Mouse (Mus musculus): ENCODE measurements around the gene Gkn2. TPM values are rescaled to one million over a fixed set of nuclear protein-coding genes. Genes with fewer than 3 reads are reported as not detected.

Gene Gkn2
- total and polyA plus RNA-seq, 2 experiments: not detected

- no peaks in the 10 kb centered on the region for H3K36me3 ChIP-seq (ENCODE audit: control insufficient read depth, insufficient read depth, low read length)
- no peak for DNase-seq (ENCODE audit: extremely low read depth, low read depth, low spot score)
- no peak overlapping the region for H3K4me3 ChIP-seq (ENCODE audit: insufficient read depth, low read depth, low read length)
- H3K4me1 ChIP-seq (ENCODE audit: control insufficient read depth, insufficient read depth, low read length): no peaks in the 10 kb centered on the region
- WGBS: 83% methylated on average over 5 of the region's 5 CpGs
- H3K27me3 ChIP-seq (ENCODE audit: control insufficient read depth, insufficient read depth, low read length): no peaks in the 10 kb centered on the region
- H3K79me2 ChIP-seq (ENCODE audit: control insufficient read depth, insufficient read depth, low read length): no peaks in the 10 kb centered on the region
- H3K9ac ChIP-seq (ENCODE audit: low read depth, low read length): no peak overlapping the region
- no peak for TF ChIP-seq CTCF (IDR thresholded peaks at IDR 0.05; ENCODE audit: low read depth, low read length)
- TF ChIP-seq POLR2A (IDR thresholded peaks at IDR 0.05; ENCODE audit: extremely low read depth, insufficient read depth, low read length): no peak
- no peak overlapping the region for H3K27ac ChIP-seq (replicated peaks; ENCODE audit: insufficient read depth, low read depth, low read length)
Measured at GRCm38 (mm10) chr6:87369223-87369622, 3.9 kb upstream of the Gkn2 start.

DNA sequence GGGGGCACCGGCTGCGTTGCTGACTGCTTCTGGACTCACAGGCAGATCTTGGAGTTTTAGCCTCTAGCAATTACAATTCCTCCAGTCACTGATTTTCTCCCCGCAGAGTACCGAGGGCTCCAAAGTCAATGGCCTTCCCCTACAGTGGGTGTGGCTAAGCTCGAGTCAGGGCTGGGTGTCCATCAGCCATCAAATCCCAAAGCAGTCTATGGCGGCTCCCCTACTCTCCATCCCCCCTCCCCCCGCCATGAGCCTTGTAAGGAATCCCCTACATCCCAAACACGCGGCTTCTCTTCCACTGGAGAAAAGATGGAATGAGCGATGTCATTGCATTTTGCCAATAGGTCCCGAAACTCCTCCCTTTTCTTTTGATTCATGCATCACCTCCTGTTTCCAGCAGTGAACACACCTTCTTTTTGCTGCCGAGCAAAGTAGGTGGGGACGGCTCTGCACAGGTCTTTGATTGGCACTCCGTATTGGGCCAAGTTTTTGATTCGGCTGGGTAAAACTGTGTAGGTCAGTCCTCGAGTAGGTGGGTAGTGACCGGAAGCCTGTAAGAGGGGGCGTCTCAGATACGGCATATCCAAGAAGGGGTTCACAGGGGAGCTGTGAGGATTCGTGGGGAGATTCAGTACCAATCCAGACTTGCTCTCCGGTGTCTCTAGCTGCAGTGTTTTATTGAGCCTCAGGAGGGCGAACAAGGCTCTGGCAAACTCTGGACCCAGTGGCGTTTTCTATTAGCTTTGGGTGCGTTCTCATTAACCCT is 11.0 kb downstream of the Gkn2 start:
- no peaks in the 10 kb centered on the region for H3K36me3 ChIP-seq (ENCODE audit: control insufficient read depth, insufficient read depth, low read length)
- peaks cover under 1% of the 10 kb centered on the region; the same call in 1 of the 2 replicates for H3K4me1 ChIP-seq (ENCODE audit: control insufficient read depth, insufficient read depth, low read length)
- no peaks in the 10 kb centered on the region for H3K27me3 ChIP-seq (ENCODE audit: control insufficient read depth, insufficient read depth, low read length)
- no peak for TF ChIP-seq POLR2A (IDR thresholded peaks at IDR 0.05; ENCODE audit: extremely low read depth, insufficient read depth, low read length)
- TF ChIP-seq CTCF (IDR thresholded peaks at IDR 0.05; ENCODE audit: low read depth, low read length): peak; percentile 48
- no peak overlapping the region for H3K4me3 ChIP-seq (ENCODE audit: insufficient read depth, low read depth, low read length)
- H3K9ac ChIP-seq (ENCODE audit: low read depth, low read length): no peak overlapping the region
- peak; percentile 14 for DNase-seq (ENCODE audit: extremely low read depth, low read depth, low spot score)
- no peak overlapping the region for H3K27ac ChIP-seq (replicated peaks; ENCODE audit: insufficient read depth, low read depth, low read length)
- no peaks in the 10 kb centered on the region for H3K79me2 ChIP-seq (ENCODE audit: control insufficient read depth, insufficient read depth, low read length)
- 9% methylated on average over 24 of the region's 24 CpGs for WGBS

DNA sequence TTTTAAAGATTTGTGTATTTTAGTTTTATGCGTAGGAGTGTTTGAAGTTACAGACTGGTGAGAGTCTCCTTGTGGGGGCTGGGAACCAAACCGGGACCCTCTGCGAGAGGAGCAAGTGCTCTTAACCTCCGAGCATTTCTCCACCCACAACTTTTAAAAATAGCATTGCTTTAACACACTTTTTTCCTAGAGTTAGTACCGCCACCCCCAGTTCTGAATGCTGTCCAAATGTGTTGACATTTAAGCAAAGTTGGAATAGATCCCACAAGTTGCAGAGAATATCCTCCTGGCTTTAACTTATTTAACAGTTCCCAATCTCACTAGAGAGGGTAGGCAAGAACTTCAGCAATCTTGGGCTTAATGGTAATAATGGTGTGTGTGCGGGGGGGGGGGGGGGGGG is 11.6 kb downstream of the Gkn2 start:
- no peak overlapping the region for H3K4me3 ChIP-seq (ENCODE audit: insufficient read depth, low read depth, low read length)
- no peak overlapping the region for H3K27ac ChIP-seq (replicated peaks; ENCODE audit: insufficient read depth, low read depth, low read length)
- H3K27me3 ChIP-seq (ENCODE audit: control insufficient read depth, insufficient read depth, low read length): no peaks in the 10 kb centered on the region
- DNase-seq (ENCODE audit: extremely low read depth, low read depth, low spot score): no peak
- 25% methylated on average over 6 of the region's 6 CpGs for WGBS
- TF ChIP-seq CTCF (IDR thresholded peaks at IDR 0.05; ENCODE audit: low read depth, low read length): no peak
- no peak for TF ChIP-seq POLR2A (IDR thresholded peaks at IDR 0.05; ENCODE audit: extremely low read depth, insufficient read depth, low read length)
- H3K79me2 ChIP-seq (ENCODE audit: control insufficient read depth, insufficient read depth, low read length): no peaks in the 10 kb centered on the region
- H3K9ac ChIP-seq (ENCODE audit: low read depth, low read length): no peak overlapping the region
- no peaks in the 10 kb centered on the region for H3K36me3 ChIP-seq (ENCODE audit: control insufficient read depth, insufficient read depth, low read length)
- H3K4me1 ChIP-seq (ENCODE audit: control insufficient read depth, insufficient read depth, low read length): peaks cover 5% of the 10 kb centered on the region; the same call in 1 of the 2 replicates

GRCm38 (mm10) chr6:87386203-87386602 is 13.0 kb downstream of the Gkn2 start:
- Histone ChIP-seq H3K27me3 (ENCODE audit: control insufficient read depth, insufficient read depth, low read length) (no peaks in the 10 kb centered on the region), H3K4me1 (ENCODE audit: control insufficient read depth, insufficient read depth, low read length) (peaks cover 7% of the 10 kb centered on the region), H3K79me2 (ENCODE audit: control insufficient read depth, insufficient read depth, low read length) (no peaks in the 10 kb centered on the region), H3K36me3 (ENCODE audit: control insufficient read depth, insufficient read depth, low read length) (no peaks in the 10 kb centered on the region), H3K9ac (ENCODE audit: low read depth, low read length) (no peak overlapping the region), H3K4me3 (ENCODE audit: insufficient read depth, low read depth, low read length) (no peak overlapping the region), H3K27ac (replicated peaks; ENCODE audit: insufficient read depth, low read depth, low read length) (no peak overlapping the region)
- DNase-seq (ENCODE audit: extremely low read depth, low read depth, low spot score): peak; percentile 34
- WGBS: 14% methylated on average over 7 of the region's 7 CpGs
- TF ChIP-seq POLR2A (IDR thresholded peaks at IDR 0.05; ENCODE audit: extremely low read depth, insufficient read depth, low read length): no peak
- TF ChIP-seq CTCF (IDR thresholded peaks at IDR 0.05; ENCODE audit: low read depth, low read length): peak; percentile 61

DNA sequence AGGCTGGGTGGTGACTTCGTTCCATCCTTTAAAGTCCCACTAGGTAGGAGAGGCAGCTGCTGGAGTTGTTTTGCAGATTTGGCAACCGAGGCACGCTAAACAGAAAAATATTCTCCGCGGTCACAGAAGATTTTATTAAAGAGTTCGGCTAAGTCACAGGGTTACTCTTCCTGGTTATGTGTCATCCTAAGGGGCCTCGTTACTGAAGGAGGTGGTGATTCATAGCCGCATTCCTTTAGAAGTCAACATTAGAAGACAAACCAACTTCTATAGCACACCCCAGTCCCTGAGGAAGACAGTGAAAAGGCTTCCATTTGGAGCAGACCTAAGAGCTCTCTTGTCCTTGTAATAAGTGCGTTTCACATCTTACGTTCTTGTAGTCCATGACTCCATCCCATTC is 13.5 kb downstream of the Gkn2 start:
- Histone ChIP-seq H3K27me3 (ENCODE audit: control insufficient read depth, insufficient read depth, low read length) (no peaks in the 10 kb centered on the region), H3K4me1 (ENCODE audit: control insufficient read depth, insufficient read depth, low read length) (peaks cover 7% of the 10 kb centered on the region), H3K9ac (ENCODE audit: low read depth, low read length) (no peak overlapping the region), H3K79me2 (ENCODE audit: control insufficient read depth, insufficient read depth, low read length) (no peaks in the 10 kb centered on the region), H3K36me3 (ENCODE audit: control insufficient read depth, insufficient read depth, low read length) (no peaks in the 10 kb centered on the region), H3K27ac (replicated peaks; ENCODE audit: insufficient read depth, low read depth, low read length) (no peak overlapping the region), H3K4me3 (ENCODE audit: insufficient read depth, low read depth, low read length) (no peak overlapping the region)
- WGBS: 83% methylated on average over 10 of the region's 10 CpGs
- TF ChIP-seq CTCF (IDR thresholded peaks at IDR 0.05; ENCODE audit: low read depth, low read length): no peak
- TF ChIP-seq POLR2A (IDR thresholded peaks at IDR 0.05; ENCODE audit: extremely low read depth, insufficient read depth, low read length): no peak
- DNase-seq (ENCODE audit: extremely low read depth, low read depth, low spot score): no peak

GRCm38 (mm10) chr6:87388877-87389276 is 15.7 kb downstream of the Gkn2 start, which contains the start of gene Gkn3:
TSS of gene Gkn3 (minus strand) at chr6:87388935.
- Histone ChIP-seq H3K9ac (ENCODE audit: low read depth, low read length) (no peak within 1 kb of the TSS), H3K79me2 (ENCODE audit: control insufficient read depth, insufficient read depth, low read length) (no peaks in the 10 kb centered on the region), H3K27me3 (ENCODE audit: control insufficient read depth, insufficient read depth, low read length) (no peaks in the 10 kb centered on the region), H3K36me3 (ENCODE audit: control insufficient read depth, insufficient read depth, low read length) (no peaks in the 10 kb centered on the region), H3K4me3 (ENCODE audit: insufficient read depth, low read depth, low read length) (no peak within 1 kb of the TSS), H3K4me1 (ENCODE audit: control insufficient read depth, insufficient read depth, low read length) (peaks cover 9% of the 10 kb centered on the region), H3K27ac (replicated peaks; ENCODE audit: insufficient read depth, low read depth, low read length) (no peak within 1 kb of the TSS)
- DNase-seq (ENCODE audit: extremely low read depth, low read depth, low spot score): peak; percentile 38
- TF ChIP-seq CTCF (IDR thresholded peaks at IDR 0.05; ENCODE audit: low read depth, low read length) (no peak), POLR2A (IDR thresholded peaks at IDR 0.05; ENCODE audit: extremely low read depth, insufficient read depth, low read length) (no peak)
- 28% methylated on average over 7 of the region's 7 CpGs for WGBS
